ENCODE assay signal across 8 mouse cellular contexts in genomic region chr9:56996028-56996346, GRCm38 (mm10). TPM values are rescaled to one million over a fixed set of nuclear protein-coding genes. Genes with fewer than 3 reads are reported as not detected.
A peak's percentile ranks its signal among the peaks of the same experiment; 100 is the strongest.
DNase-seq lines count a peak whose midpoint lies in the region; ATAC-seq lines count a peak whose summit lies in the region.

No protein-coding gene starts in this region.

- H3K4me1 ChIP-seq in forebrain, embryonic 13.5 days = peaks cover 12% of the 10 kb centered on the region
- peaks cover 7% of the 10 kb centered on the region for H3K4me1 ChIP-seq in intestine, embryonic 14.5 days (replicated peaks; ENCODE audit: control insufficient read depth, insufficient read depth, low read length)
- peaks cover 29% of the 10 kb centered on the region for H3K4me1 ChIP-seq in liver, embryonic 12.5 days
- peaks cover 28% of the 10 kb centered on the region for H3K4me1 ChIP-seq in neural tube, embryonic 13.5 days (replicated peaks)

- H3K4me2 ChIP-seq in forebrain, embryonic 13.5 days = peak overlapping the region; percentile 72
- peak overlapping the region; percentile 87 for H3K4me2 ChIP-seq in intestine, embryonic 14.5 days (ENCODE audit: low read length)
- peak overlapping the region; percentile 98 for H3K4me2 ChIP-seq in liver, embryonic 12.5 days
- peak overlapping the region; percentile 88 for H3K4me2 ChIP-seq in neural tube, embryonic 13.5 days

- WGBS in forebrain, embryonic 13.5 days = 0% methylated on average over 5 of the region's 5 CpGs
- 0% methylated on average over 5 of the region's 5 CpGs for WGBS in intestine, embryonic 14.5 days
- WGBS in liver, embryonic 12.5 days (ENCODE audit: insufficient replicate concordance) = 3% methylated on average over 5 of the region's 5 CpGs
- WGBS in neural tube, embryonic 13.5 days = 0% methylated on average over 5 of the region's 5 CpGs

- H3K27ac ChIP-seq in forebrain, embryonic 13.5 days = peak overlapping the region; percentile 96
- peak overlapping the region; percentile 96 for H3K27ac ChIP-seq in intestine, embryonic 14.5 days (ENCODE audit: low read depth)
- no peak overlapping the region for H3K27ac ChIP-seq in liver, embryonic 12.5 days
- peak overlapping the region; percentile 96 for H3K27ac ChIP-seq in neural tube, embryonic 13.5 days (replicated peaks)

- no peaks in the 10 kb centered on the region for H3K36me3 ChIP-seq in forebrain, embryonic 13.5 days (ENCODE audit: poor library complexity, severe bottlenecking)
- H3K36me3 ChIP-seq in intestine, embryonic 14.5 days (ENCODE audit: control insufficient read depth, insufficient read depth, low read length) = no peaks in the 10 kb centered on the region
- H3K36me3 ChIP-seq in liver, embryonic 12.5 days = no peaks in the 10 kb centered on the region
- peaks cover 6% of the 10 kb centered on the region; the same call in 1 of the 2 replicates for H3K36me3 ChIP-seq in neural tube, embryonic 13.5 days

- DNase-seq in spleen, postnatal 10 days (ENCODE audit: low spot score in 2 of 2) = peak; percentile 8 to 24
- no peak for DNase-seq in spleen, adult 12 weeks (ENCODE audit: low spot score)
- peak; percentile 48 for DNase-seq in brain, adult 2 months (ENCODE audit: low read depth, low spot score)
- DNase-seq in intestine, embryonic 14.5 days (ENCODE audit: low spot score) = peak; percentile 75
- no peak for DNase-seq in spleen, postnatal 4 days (ENCODE audit: low spot score in 2 of 2)

- H3K4me3 ChIP-seq in forebrain, embryonic 13.5 days = peak overlapping the region; percentile 93
- peak overlapping the region; percentile 81 for H3K4me3 ChIP-seq in intestine, embryonic 14.5 days (ENCODE audit: low read depth, low read length)
- H3K4me3 ChIP-seq in liver, embryonic 12.5 days = peak overlapping the region; percentile 75
- peak overlapping the region; percentile 87 for H3K4me3 ChIP-seq in neural tube, embryonic 13.5 days

- no peaks in the 10 kb centered on the region for H3K27me3 ChIP-seq in forebrain, embryonic 13.5 days
- H3K27me3 ChIP-seq in intestine, embryonic 14.5 days (replicated peaks; ENCODE audit: control insufficient read depth, insufficient read depth, low read length) = no peaks in the 10 kb centered on the region
- H3K27me3 ChIP-seq in liver, embryonic 12.5 days (replicated peaks) = peaks cover 16% of the 10 kb centered on the region
- H3K27me3 ChIP-seq in neural tube, embryonic 13.5 days = no peaks in the 10 kb centered on the region

- H3K9me3 ChIP-seq in forebrain, embryonic 13.5 days (replicated peaks) = no peaks in the 10 kb centered on the region
- no peaks in the 10 kb centered on the region for H3K9me3 ChIP-seq in intestine, embryonic 14.5 days (ENCODE audit: control insufficient read depth, low read length)
- H3K9me3 ChIP-seq in liver, embryonic 12.5 days (replicated peaks) = no peaks in the 10 kb centered on the region
- no peaks in the 10 kb centered on the region for H3K9me3 ChIP-seq in neural tube, embryonic 13.5 days

- peak overlapping the region; percentile 98 for H3K9ac ChIP-seq in forebrain, embryonic 13.5 days
- peak overlapping the region; percentile 96 for H3K9ac ChIP-seq in intestine, embryonic 14.5 days (ENCODE audit: low read length)
- H3K9ac ChIP-seq in liver, embryonic 12.5 days = peak overlapping the region; percentile 85
- peak overlapping the region; percentile 99 for H3K9ac ChIP-seq in neural tube, embryonic 13.5 days

- no peak for ATAC-seq in forebrain, embryonic 13.5 days
- ATAC-seq in intestine, embryonic 14.5 days (replicated peaks; ENCODE audit: low FRiP score, low TSS enrichment, low read depth) = no peak
- no peak for ATAC-seq in liver, embryonic 12.5 days
- ATAC-seq in neural tube, embryonic 13.5 days (ENCODE audit: low read depth) = no peak

RNA-seq across cellular contexts. Expression of gene Ptpn9, which starts 1.3 kb away (rescaled TPM):
- 20.0 and 20.7 TPM in 2 replicates for polyA plus RNA-seq in forebrain, embryonic 13.5 days (2015; fragmentation: Nextera tagmentation; extraction: Ambion mirVana)
- polyA plus RNA-seq in intestine, embryonic 14.5 days (2014; fragmentation: Nextera tagmentation; extraction: Ambion mirVana) = 23.5 and 24.0 TPM in 2 replicates
- polyA plus RNA-seq in liver, embryonic 12.5 days (2016; fragmentation: Nextera tagmentation; extraction: Ambion mirVana) = 7.4 and 8.0 TPM in 2 replicates
- 24.4 and 25.3 TPM in 2 replicates for polyA plus RNA-seq in neural tube, embryonic 13.5 days (2015; fragmentation: Nextera tagmentation; extraction: Ambion mirVana)

RNA-seq across cellular contexts. Expression of gene Snupn, which starts 45.3 kb away (rescaled TPM):
- 30.0 and 33.7 TPM in 2 replicates for polyA plus RNA-seq in forebrain, embryonic 13.5 days (2015; fragmentation: Nextera tagmentation; extraction: Ambion mirVana)
- polyA plus RNA-seq in intestine, embryonic 14.5 days (2014; fragmentation: Nextera tagmentation; extraction: Ambion mirVana) = 14.2 and 16.5 TPM in 2 replicates
- polyA plus RNA-seq in liver, embryonic 12.5 days (2016; fragmentation: Nextera tagmentation; extraction: Ambion mirVana) = 13.2 and 13.6 TPM in 2 replicates
- polyA plus RNA-seq in neural tube, embryonic 13.5 days (2015; fragmentation: Nextera tagmentation; extraction: Ambion mirVana) = 28.7 and 29.0 TPM in 2 replicates

RNA-seq across cellular contexts. Expression of gene Imp3, which starts 58.7 kb away (rescaled TPM):
- 86.6 and 89.0 TPM in 2 replicates for polyA plus RNA-seq in forebrain, embryonic 13.5 days (2015; fragmentation: Nextera tagmentation; extraction: Ambion mirVana)
- 79.9 and 82.5 TPM in 2 replicates for polyA plus RNA-seq in intestine, embryonic 14.5 days (2014; fragmentation: Nextera tagmentation; extraction: Ambion mirVana)
- 71.1 and 76.1 TPM in 2 replicates for polyA plus RNA-seq in liver, embryonic 12.5 days (2016; fragmentation: Nextera tagmentation; extraction: Ambion mirVana)
- polyA plus RNA-seq in neural tube, embryonic 13.5 days (2015; fragmentation: Nextera tagmentation; extraction: Ambion mirVana) = 80.2 and 85.5 TPM in 2 replicates

Comparison
In these comparisons a context has a peak if more than half of its experiments do, and no peak if none do; other contexts are left out.
1. DNase-seq: peak in spleen, postnatal 10 days (2 of 2), brain, adult 2 months (single experiment) and intestine, embryonic 14.5 days (single experiment); none in spleen, adult 12 weeks (single experiment) and spleen, postnatal 4 days (0 of 2).
2. Peak in every context shown above with its lines, with median percentiles within 50 percentile points of each other: H3K4me2 ChIP-seq, H3K4me3 ChIP-seq and H3K9ac ChIP-seq.